Mouse (Mus musculus): ENCODE measurements at regions not wholly inside any gene's neighbourhood (a gene's known extent, or its start where the extent isn't known, plus 50 kb on each side); places are given as distances from the start of the nearest gene placed in this dataset.

GRCm38 (mm10) chr10:66770161-66771030 lies 325.5 kb upstream of the Jmjd1c start:
- TF ChIP-seq CTCF (IDR thresholded peaks at IDR 0.05; ENCODE audit: low read depth, low read length) (no peak), TAL1 (conservative IDR thresholded peaks at IDR 0.05; ENCODE audit: low read depth, low read length) (no peak), POLR2AphosphoS5 (IDR thresholded peaks at IDR 0.05; ENCODE audit: insufficient replicate concordance, low read depth, low read length) (no peak), GATA1 (IDR thresholded peaks at IDR 0.05; ENCODE audit: borderline replicate concordance, low read length) (no peak)
